Mouse (Mus musculus): ENCODE data around the gene Nol3. TPM values are rescaled to one million over a fixed set of nuclear protein-coding genes. Genes with fewer than 3 reads are reported as not detected.

The Nol3 gene
- polyA plus RNA-seq (2012): 0.22 TPM in 1 of 2 replicates, not detected in the other

GRCm38 (mm10) chr8:105275840-105276239 is at the start of gene Nol3:
TSS of gene Nol3 (plus strand) at chr8:105276140.

GRCm38 (mm10) chr8:105254966-105255350 is 21.0 kb upstream of the Nol3 start, which contains the start of gene B3gnt9:
TSS of gene B3gnt9 (minus strand) at chr8:105255153.

GRCm38 (mm10) chr8:105264024-105264982 is 11.6 kb upstream of the Nol3 start, which contains the start of the genes Tradd and Fbxl8:
TSS of gene Tradd (minus strand) at chr8:105264609.
TSS of gene Fbxl8 (plus strand) at chr8:105264648.

GRCm38 (mm10) chr8:105269461-105269947 is 6.4 kb upstream of the Nol3 start, which contains the start of gene Hsf4:
TSS of gene Hsf4 (plus strand) at chr8:105269801.

GRCm38 (mm10) chr8:105289805-105290460 is 14.0 kb downstream of the Nol3 start, which contains the start of gene 4931428F04Rik:
TSS of gene 4931428F04Rik (minus strand) at chr8:105289864.

GRCm38 (mm10) chr8:105295895-105296573 is 20.1 kb downstream of the Nol3 start, which contains the start of gene Exoc3l:
TSS of gene Exoc3l (minus strand) at chr8:105296101.

GRCm38 (mm10) chr8:105297511-105298192 is 21.7 kb downstream of the Nol3 start, which contains the start of gene E2f4:
TSS of gene E2f4 (plus strand) at chr8:105297663.

GRCm38 (mm10) chr8:105305211-105306145 is 29.5 kb downstream of the Nol3 start, which contains the start of gene Elmo3:
TSS of gene Elmo3 (plus strand) at chr8:105305601.

GRCm38 (mm10) chr8:105326141-105326672 is 50.3 kb downstream of the Nol3 start, which contains the start of the genes Lrrc29 and Tmem208:
TSS of gene Lrrc29 (minus strand) at chr8:105326278.
TSS of gene Tmem208 (plus strand) at chr8:105326354.

Other genes starting within 250 kb of the Nol3 start
- gene Ces3a, start 227.5 kb upstream of the Nol3 start, polyA plus RNA-seq (2012): not detected in 2 replicates
- not detected in 2 replicates for gene Ces3b, start 192.4 kb upstream of the Nol3 start, polyA plus RNA-seq (2012)
- not detected in 2 replicates for gene Ces4a, start 144.3 kb upstream of the Nol3 start, polyA plus RNA-seq (2012)
- 37.9 and 39.6 TPM in 2 replicates for gene Cbfb, start 105.5 kb upstream of the Nol3 start, polyA plus RNA-seq (2012)
- 5.9 and 6.6 TPM in 2 replicates for gene D230025D16Rik, start 51.0 kb upstream of the Nol3 start, polyA plus RNA-seq (2012)
- gene B3gnt9, start 21.0 kb upstream of the Nol3 start, polyA plus RNA-seq (2012): 2.3 and 3.5 TPM in 2 replicates
- gene Tradd, start 11.5 kb upstream of the Nol3 start, polyA plus RNA-seq (2012): 29.0 and 32.2 TPM in 2 replicates
- 6.1 and 10.2 TPM in 2 replicates for gene Fbxl8, start 11.5 kb upstream of the Nol3 start, polyA plus RNA-seq (2012)
- gene Hsf4, start 6.3 kb upstream of the Nol3 start, polyA plus RNA-seq (2012): 0.05 and 0.12 TPM in 2 replicates
- 3.8 and 4.6 TPM in 2 replicates for gene 4931428F04Rik, start 13.7 kb downstream of the Nol3 start, polyA plus RNA-seq (2012)
- 5.4 and 6.5 TPM in 2 replicates for gene Exoc3l, start 20.0 kb downstream of the Nol3 start, polyA plus RNA-seq (2012)
- gene E2f4, start 21.5 kb downstream of the Nol3 start, polyA plus RNA-seq (2012): 60.7 and 71.9 TPM in 2 replicates
- 1.5 and 2.0 TPM in 2 replicates for gene Elmo3, start 29.5 kb downstream of the Nol3 start, polyA plus RNA-seq (2012)
- gene Lrrc29, start 50.1 kb downstream of the Nol3 start, polyA plus RNA-seq (2012): 1.2 and 1.3 TPM in 2 replicates
- gene Tmem208, start 50.2 kb downstream of the Nol3 start, polyA plus RNA-seq (2012): 23.7 and 24.6 TPM in 2 replicates
- 23.7 and 27.7 TPM in 2 replicates for gene Fhod1, start 71.8 kb downstream of the Nol3 start, polyA plus RNA-seq (2012)
- gene Slc9a5, start 72.7 kb downstream of the Nol3 start, polyA plus RNA-seq (2012): 2.1 and 2.9 TPM in 2 replicates
- 0.06 and 0.10 TPM in 2 replicates for gene Plekhg4, start 97.1 kb downstream of the Nol3 start, polyA plus RNA-seq (2012)
- gene Kctd19, start 137.4 kb downstream of the Nol3 start, polyA plus RNA-seq (2012): not detected in 2 replicates
- gene Lrrc36, start 137.4 kb downstream of the Nol3 start, polyA plus RNA-seq (2012): 0.42 and 0.69 TPM in 2 replicates
- gene Tppp3, start 195.4 kb downstream of the Nol3 start, polyA plus RNA-seq (2012): 1.6 and 2.3 TPM in 2 replicates
- 15.9 and 23.7 TPM in 2 replicates for gene Zdhhc1, start 220.8 kb downstream of the Nol3 start, polyA plus RNA-seq (2012)
- gene Hsd11b2, start 242.6 kb downstream of the Nol3 start, polyA plus RNA-seq (2012): 0.16 TPM in 1 of 2 replicates, not detected in the other

Data from megakaryocyte-erythroid progenitor cell, adult 5 weeks (primary cell).